Mouse (Mus musculus): ENCODE data around the gene H2-M10.4. TPM values are rescaled to one million over a fixed set of nuclear protein-coding genes. Genes with fewer than 3 reads are reported as not detected.
"Not testable (repeated sequence)": the region's sequence is repeated elsewhere in the genome, so short reads cannot be mapped to it uniquely, and the experiment has no call there.

H2-M10.4 gene
- polyA plus RNA-seq (2014; fragmentation: Nextera tagmentation; extraction: Ambion mirVana), result not detected in 2 replicates

DNA sequence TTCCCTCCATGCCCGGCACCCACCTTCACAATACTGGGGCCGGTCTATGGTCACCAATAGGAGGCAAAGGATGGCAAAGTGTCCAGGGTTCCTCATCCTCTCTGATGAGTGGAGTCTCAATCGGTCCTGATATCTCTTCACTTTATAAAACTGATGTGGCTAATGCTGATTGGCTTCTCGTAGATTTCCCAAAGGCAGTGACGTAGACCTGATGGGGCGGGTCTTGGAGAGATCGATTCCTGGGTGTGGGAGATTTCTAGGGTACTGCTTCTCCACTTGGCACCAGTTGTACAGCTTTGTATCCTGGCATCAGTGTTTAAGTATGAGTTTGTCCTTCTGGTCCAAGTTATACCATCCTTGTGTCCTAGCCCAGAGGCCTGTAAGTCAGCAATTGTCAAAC, at the start of gene H2-M10.4:
Gene H2-M10.4, minus strand, starts transcription at position 101 of the 400 bp plus-strand sequence.
- H3K4me3 ChIP-seq (ENCODE audit: low read depth, low read length), result no peak within 1 kb of the TSS
- DNase-seq (ENCODE audit: low spot score) (no peak), ATAC-seq (ENCODE audit: low FRiP score) (no peak)
- no peak within 1 kb of the TSS for H3K27ac ChIP-seq (ENCODE audit: low read depth, low read length)
- H3K4me2 ChIP-seq (replicated peaks; ENCODE audit: low read depth, low read length), result no peak within 1 kb of the TSS
- H3K4me1 ChIP-seq (replicated peaks; ENCODE audit: control insufficient read depth, insufficient read depth, low read length), result no peaks in the 10 kb centered on the region
- no peaks in the 10 kb centered on the region for H3K9me3 ChIP-seq (ENCODE audit: control insufficient read depth, low read length)
- H3K9ac ChIP-seq (ENCODE audit: low read depth, low read length), result no peak within 1 kb of the TSS
- WGBS, result 91% methylated on average over 7 of the region's 7 CpGs
- H3K27me3 ChIP-seq (ENCODE audit: control insufficient read depth, insufficient read depth, low read length), result no peaks in the 10 kb centered on the region
- H3K36me3 ChIP-seq (ENCODE audit: control insufficient read depth, insufficient read depth, low read length), result no peaks in the 10 kb centered on the region

DNA sequence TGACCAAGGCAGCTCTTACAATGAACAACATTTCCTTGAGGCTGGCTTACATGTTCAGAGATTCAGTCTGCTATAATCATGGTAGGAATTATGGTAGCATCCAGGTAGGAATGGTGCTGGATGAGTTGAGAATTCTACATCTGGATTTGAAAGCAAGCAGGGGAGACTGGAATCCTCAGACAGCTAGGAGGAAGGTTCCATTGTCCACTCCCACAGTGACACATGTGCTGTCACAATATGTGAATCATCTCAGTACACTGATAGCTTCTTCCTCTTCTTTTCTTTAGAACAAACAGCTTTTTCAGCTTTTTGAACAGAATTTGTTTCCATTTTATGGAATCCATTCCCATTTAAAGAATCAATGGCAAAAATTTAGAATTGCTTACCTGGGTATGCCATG, 41.8 kb upstream of the H2-M10.4 start:
- Histone ChIP-seq H3K9me3 (ENCODE audit: control insufficient read depth, low read length) (no peaks in the 10 kb centered on the region), H3K27me3 (ENCODE audit: control insufficient read depth, insufficient read depth, low read length) (no peaks in the 10 kb centered on the region), H3K4me2 (replicated peaks; ENCODE audit: low read depth, low read length) (no peak overlapping the region), H3K4me3 (ENCODE audit: low read depth, low read length) (no peak overlapping the region), H3K36me3 (ENCODE audit: control insufficient read depth, insufficient read depth, low read length) (no peaks in the 10 kb centered on the region), H3K9ac (ENCODE audit: low read depth, low read length) (no peak overlapping the region), H3K4me1 (replicated peaks; ENCODE audit: control insufficient read depth, insufficient read depth, low read length) (no peaks in the 10 kb centered on the region), H3K27ac (ENCODE audit: low read depth, low read length) (no peak overlapping the region)
- ATAC-seq (ENCODE audit: low FRiP score), result no peak
- DNase-seq (ENCODE audit: low spot score), result no peak

DNA sequence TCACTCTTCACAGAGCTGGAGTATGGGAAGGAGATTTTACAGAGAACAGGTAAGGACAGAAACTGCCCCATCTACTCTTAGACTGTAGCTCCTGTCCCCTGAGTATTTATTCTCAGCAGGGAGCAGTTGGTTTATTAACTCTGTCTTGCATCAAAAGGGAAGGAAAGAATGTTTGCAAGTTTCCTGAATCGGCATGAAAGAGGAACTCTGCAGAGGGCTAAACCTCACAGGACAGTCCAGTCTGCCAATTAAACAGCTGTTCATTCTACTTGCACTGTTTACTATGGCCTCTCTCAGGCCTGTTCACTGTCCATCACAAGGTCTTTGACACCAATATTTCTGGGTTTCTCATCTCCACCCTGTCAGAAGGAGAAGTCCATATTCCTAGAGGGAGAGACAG, 38.3 kb upstream of the H2-M10.4 start:
- 68% methylated on average over 1 of the region's 1 CpGs for WGBS
- H3K4me3 ChIP-seq (ENCODE audit: low read depth, low read length), result no peak overlapping the region
- ATAC-seq (ENCODE audit: low FRiP score), result no peak

GRCm38 (mm10) chr17:36488181-36488580, 26.0 kb upstream of the H2-M10.4 start:
- not testable (repeated sequence) for H3K9ac ChIP-seq (ENCODE audit: low read depth, low read length); H3K4me2 ChIP-seq (replicated peaks; ENCODE audit: low read depth, low read length); H3K27ac ChIP-seq (ENCODE audit: low read depth, low read length); DNase-seq (ENCODE audit: low spot score); H3K27me3 ChIP-seq (ENCODE audit: control insufficient read depth, insufficient read depth, low read length); ATAC-seq (ENCODE audit: low FRiP score); H3K4me3 ChIP-seq (ENCODE audit: low read depth, low read length); H3K4me1 ChIP-seq (replicated peaks; ENCODE audit: control insufficient read depth, insufficient read depth, low read length); H3K36me3 ChIP-seq (ENCODE audit: control insufficient read depth, insufficient read depth, low read length); H3K9me3 ChIP-seq (ENCODE audit: control insufficient read depth, low read length)
- 94% methylated on average over 16 of the region's 16 CpGs for WGBS

More for the DNA sequence above, 38.3 kb upstream of the H2-M10.4 start:
- Histone ChIP-seq H3K27ac (ENCODE audit: low read depth, low read length) (no peak overlapping the region), H3K9ac (ENCODE audit: low read depth, low read length) (no peak overlapping the region), H3K4me2 (replicated peaks; ENCODE audit: low read depth, low read length) (no peak overlapping the region), H3K36me3 (ENCODE audit: control insufficient read depth, insufficient read depth, low read length) (no peaks in the 10 kb centered on the region), H3K4me1 (replicated peaks; ENCODE audit: control insufficient read depth, insufficient read depth, low read length) (no peaks in the 10 kb centered on the region), H3K9me3 (ENCODE audit: control insufficient read depth, low read length) (no peaks in the 10 kb centered on the region), H3K27me3 (ENCODE audit: control insufficient read depth, insufficient read depth, low read length) (no peaks in the 10 kb centered on the region)
- no peak for DNase-seq (ENCODE audit: low spot score)

DNA sequence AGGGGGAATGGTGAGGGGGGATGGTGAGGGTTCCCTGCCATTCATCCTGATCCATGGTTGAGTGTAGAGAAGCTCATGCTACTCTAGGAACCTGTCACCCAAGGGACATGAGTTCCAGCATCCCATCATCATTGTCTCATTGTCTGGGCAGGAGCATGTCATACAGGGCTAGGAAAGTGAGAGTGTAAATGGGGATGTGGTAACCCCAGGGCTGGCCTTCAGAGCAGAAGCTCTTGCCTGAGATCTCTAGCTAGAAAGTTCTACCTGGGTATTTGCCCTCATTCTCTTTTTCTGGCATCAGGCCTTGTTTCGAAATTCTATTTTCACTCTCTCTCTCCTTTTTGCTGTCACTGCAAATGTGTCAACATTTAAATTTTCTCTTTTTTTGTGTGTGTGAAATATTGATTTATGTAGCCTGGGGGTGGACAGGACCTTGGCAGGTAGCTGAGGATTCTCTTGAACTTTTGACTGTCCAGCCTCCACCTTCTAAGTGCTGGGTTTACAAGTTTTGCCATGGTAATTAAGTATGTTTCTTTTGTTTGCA, 24.6 kb upstream of the H2-M10.4 start:
- Histone ChIP-seq H3K4me2 (replicated peaks; ENCODE audit: low read depth, low read length) (no peak overlapping the region), H3K27me3 (ENCODE audit: control insufficient read depth, insufficient read depth, low read length) (no peaks in the 10 kb centered on the region), H3K9ac (ENCODE audit: low read depth, low read length) (no peak overlapping the region), H3K4me1 (replicated peaks; ENCODE audit: control insufficient read depth, insufficient read depth, low read length) (no peaks in the 10 kb centered on the region), H3K4me3 (ENCODE audit: low read depth, low read length) (no peak overlapping the region), H3K27ac (ENCODE audit: low read depth, low read length) (no peak overlapping the region), H3K9me3 (ENCODE audit: control insufficient read depth, low read length) (no peaks in the 10 kb centered on the region), H3K36me3 (ENCODE audit: control insufficient read depth, insufficient read depth, low read length) (no peaks in the 10 kb centered on the region)
- DNase-seq (ENCODE audit: low spot score), result no peak
- 86% methylated on average over 1 of the region's 1 CpGs for WGBS
- no peak for ATAC-seq (ENCODE audit: low FRiP score)

DNA sequence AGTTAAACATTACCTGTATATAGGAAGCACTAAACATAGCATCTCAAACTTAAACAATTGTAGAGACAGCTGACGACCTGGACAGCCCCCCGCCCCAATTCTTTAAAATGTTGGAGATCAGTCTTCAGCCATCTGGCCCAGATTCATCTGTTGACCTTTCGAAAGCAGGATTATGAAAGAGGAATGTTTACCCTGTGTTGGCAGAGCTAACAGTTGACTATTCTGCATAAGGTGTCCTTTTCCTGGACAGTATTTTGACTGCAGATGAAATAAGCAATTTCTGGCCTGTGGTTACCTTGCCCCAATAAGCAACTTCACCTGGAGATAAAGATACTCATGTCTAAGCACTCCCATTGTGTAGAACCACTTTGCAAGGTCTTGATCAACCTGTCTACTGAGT, 21.7 kb upstream of the H2-M10.4 start:
- Histone ChIP-seq H3K4me2 (replicated peaks; ENCODE audit: low read depth, low read length) (no peak overlapping the region), H3K36me3 (ENCODE audit: control insufficient read depth, insufficient read depth, low read length) (no peaks in the 10 kb centered on the region), H3K4me3 (ENCODE audit: low read depth, low read length) (no peak overlapping the region), H3K27ac (ENCODE audit: low read depth, low read length) (no peak overlapping the region), H3K9ac (ENCODE audit: low read depth, low read length) (no peak overlapping the region), H3K4me1 (replicated peaks; ENCODE audit: control insufficient read depth, insufficient read depth, low read length) (no peaks in the 10 kb centered on the region), H3K27me3 (ENCODE audit: control insufficient read depth, insufficient read depth, low read length) (no peaks in the 10 kb centered on the region), H3K9me3 (ENCODE audit: control insufficient read depth, low read length) (no peaks in the 10 kb centered on the region)
- ATAC-seq (ENCODE audit: low FRiP score), result no peak
- DNase-seq (ENCODE audit: low spot score), result no peak
- WGBS, result 77% methylated on average over 3 of the region's 3 CpGs

DNA sequence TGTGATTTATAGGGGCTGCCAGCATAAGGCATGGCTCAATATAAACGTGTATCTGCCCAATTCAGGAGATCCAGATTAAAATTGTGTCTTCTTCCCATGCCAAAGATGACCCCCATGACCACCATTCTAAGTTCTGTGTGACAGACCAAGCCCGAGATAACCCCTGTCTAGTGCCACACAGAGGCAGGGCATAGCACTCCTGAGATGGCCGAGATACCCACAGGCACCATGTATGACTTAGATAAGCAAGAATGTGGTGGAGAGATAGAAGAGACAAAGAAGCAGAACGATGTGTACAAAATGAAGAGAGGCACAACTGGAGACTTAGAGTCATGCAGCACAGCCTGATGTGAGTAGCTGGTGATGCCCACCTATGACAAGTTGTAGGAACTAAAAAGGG, 5.9 kb downstream of the H2-M10.4 start:
- no peak for ATAC-seq (ENCODE audit: low FRiP score)
- Histone ChIP-seq H3K9ac (ENCODE audit: low read depth, low read length) (no peak overlapping the region), H3K4me2 (replicated peaks; ENCODE audit: low read depth, low read length) (no peak overlapping the region), H3K36me3 (ENCODE audit: control insufficient read depth, insufficient read depth, low read length) (no peaks in the 10 kb centered on the region), H3K27ac (ENCODE audit: low read depth, low read length) (no peak overlapping the region), H3K9me3 (ENCODE audit: control insufficient read depth, low read length) (no peaks in the 10 kb centered on the region), H3K27me3 (ENCODE audit: control insufficient read depth, insufficient read depth, low read length) (no peaks in the 10 kb centered on the region), H3K4me1 (replicated peaks; ENCODE audit: control insufficient read depth, insufficient read depth, low read length) (no peaks in the 10 kb centered on the region), H3K4me3 (ENCODE audit: low read depth, low read length) (no peak overlapping the region)
- no peak for DNase-seq (ENCODE audit: low spot score)
- 81% methylated on average over 4 of the region's 4 CpGs for WGBS

DNA sequence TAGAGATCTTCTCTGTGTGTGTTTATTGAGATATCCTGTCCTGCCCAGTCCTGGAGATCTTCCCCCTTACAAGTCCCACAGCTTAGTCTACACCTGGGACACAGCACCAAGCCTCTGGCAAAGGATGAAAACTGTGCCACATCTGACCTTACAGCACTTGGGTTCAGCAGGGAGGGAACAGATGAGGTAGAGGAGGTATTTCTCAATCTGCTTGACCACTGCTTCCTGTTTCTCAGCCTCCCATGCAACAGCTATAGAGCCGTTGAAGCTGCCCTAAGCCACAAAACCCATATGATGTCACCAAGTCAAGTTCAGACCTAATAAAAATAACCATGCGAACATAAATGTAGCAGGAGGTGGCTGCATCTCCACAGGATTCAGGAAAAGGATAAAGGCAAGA, 30.7 kb downstream of the H2-M10.4 start:
- no peak overlapping the region for H3K4me3 ChIP-seq (ENCODE audit: low read depth, low read length)
- no peaks in the 10 kb centered on the region for H3K9me3 ChIP-seq (ENCODE audit: control insufficient read depth, low read length)
- no peak overlapping the region for H3K9ac ChIP-seq (ENCODE audit: low read depth, low read length)
- WGBS, result 83% methylated on average over 2 of the region's 2 CpGs
- H3K36me3 ChIP-seq (ENCODE audit: control insufficient read depth, insufficient read depth, low read length), result no peaks in the 10 kb centered on the region
- no peaks in the 10 kb centered on the region; the same call in 1 of the 2 replicates for H3K27me3 ChIP-seq (ENCODE audit: control insufficient read depth, insufficient read depth, low read length)
- H3K4me2 ChIP-seq (replicated peaks; ENCODE audit: low read depth, low read length), result no peak overlapping the region
- no peak overlapping the region for H3K27ac ChIP-seq (ENCODE audit: low read depth, low read length)
- ATAC-seq (ENCODE audit: low FRiP score) (no peak), DNase-seq (ENCODE audit: low spot score) (no peak)
- no peaks in the 10 kb centered on the region for H3K4me1 ChIP-seq (replicated peaks; ENCODE audit: control insufficient read depth, insufficient read depth, low read length)

GRCm38 (mm10) chr17:36418091-36418754, 43.9 kb downstream of the H2-M10.4 start:
- Histone ChIP-seq H3K4me3 (ENCODE audit: low read depth, low read length) (no peak overlapping the region), H3K9me3 (ENCODE audit: control insufficient read depth, low read length) (no peaks in the 10 kb centered on the region), H3K4me1 (replicated peaks; ENCODE audit: control insufficient read depth, insufficient read depth, low read length) (no peaks in the 10 kb centered on the region), H3K4me2 (replicated peaks; ENCODE audit: low read depth, low read length) (no peak overlapping the region), H3K27me3 (ENCODE audit: control insufficient read depth, insufficient read depth, low read length) (no peaks in the 10 kb centered on the region), H3K27ac (ENCODE audit: low read depth, low read length) (no peak overlapping the region), H3K9ac (ENCODE audit: low read depth, low read length) (no peak overlapping the region), H3K36me3 (ENCODE audit: control insufficient read depth, insufficient read depth, low read length) (no peaks in the 10 kb centered on the region)
- no peak for ATAC-seq (ENCODE audit: low FRiP score)
- DNase-seq (ENCODE audit: low spot score), result peak; percentile 64
- WGBS, result 22% methylated on average over 4 of the region's 4 CpGs

Data from hindbrain, embryonic 11.5 days (tissue).